Mouse (Mus musculus): ENCODE measurements around the gene Gm17660. TPM values are rescaled to one million over a fixed set of nuclear protein-coding genes. Genes with fewer than 3 reads are reported as not detected.

Gene Gm17660
- 0.44 TPM in 1 of 2 replicates, not detected in the other for polyA plus RNA-seq (2014; fragmentation: Nextera tagmentation; extraction: Ambion mirVana)

- H3K4me1 ChIP-seq (ENCODE audit: control insufficient read depth, insufficient read depth, low read length) = no peaks in the 10 kb centered on the region
- no peak for DNase-seq (ENCODE audit: low spot score)
- H3K9ac ChIP-seq (ENCODE audit: low read length) = no peak within 1 kb of the TSS
- H3K27me3 ChIP-seq (replicated peaks; ENCODE audit: control insufficient read depth, insufficient read depth, low read length) = no peaks in the 10 kb centered on the region
- H3K9me3 ChIP-seq (replicated peaks; ENCODE audit: control insufficient read depth, low read length) = no peaks in the 10 kb centered on the region
- no peak for ATAC-seq
- no peak within 1 kb of the TSS for H3K27ac ChIP-seq (ENCODE audit: low read depth, low read length)
- H3K4me2 ChIP-seq (ENCODE audit: low read length) = no peak within 1 kb of the TSS
- WGBS = 96% methylated on average over 7 of the region's 7 CpGs
- no peak within 1 kb of the TSS for H3K4me3 ChIP-seq (ENCODE audit: low read depth, low read length)
- no peaks in the 10 kb centered on the region for H3K36me3 ChIP-seq (ENCODE audit: control insufficient read depth, insufficient read depth, low read length)
Measured at GRCm38 (mm10) chr5:104077508-104077907, at the start of gene Gm17660. TSS of gene Gm17660 (minus strand) at chr5:104077608.

- ATAC-seq (no peak), DNase-seq (ENCODE audit: low spot score) (no peak)
- Histone ChIP-seq H3K36me3 (ENCODE audit: control insufficient read depth, insufficient read depth, low read length) (no peaks in the 10 kb centered on the region), H3K27ac (ENCODE audit: low read depth, low read length) (no peak overlapping the region), H3K27me3 (replicated peaks; ENCODE audit: control insufficient read depth, insufficient read depth, low read length) (no peaks in the 10 kb centered on the region), H3K9me3 (replicated peaks; ENCODE audit: control insufficient read depth, low read length) (no peaks in the 10 kb centered on the region), H3K9ac (ENCODE audit: low read length) (no peak overlapping the region), H3K4me1 (ENCODE audit: control insufficient read depth, insufficient read depth, low read length) (no peaks in the 10 kb centered on the region), H3K4me2 (ENCODE audit: low read length) (no peak overlapping the region), H3K4me3 (ENCODE audit: low read depth, low read length) (no peak overlapping the region)
- 89% methylated on average over 12 of the region's 12 CpGs for WGBS
Measured at GRCm38 (mm10) chr5:104126561-104127320, 49.3 kb upstream of the Gm17660 start.

GRCm38 (mm10) chr5:104124016-104124658 is 46.7 kb upstream of the Gm17660 start:
- no peak overlapping the region for H3K4me2 ChIP-seq (ENCODE audit: low read length)
- DNase-seq (ENCODE audit: low spot score) = no peak
- H3K4me3 ChIP-seq (ENCODE audit: low read depth, low read length) = no peak overlapping the region
- 88% methylated on average over 6 of the region's 6 CpGs for WGBS
- H3K27ac ChIP-seq (ENCODE audit: low read depth, low read length) = no peak overlapping the region
- H3K4me1 ChIP-seq (ENCODE audit: control insufficient read depth, insufficient read depth, low read length) = no peaks in the 10 kb centered on the region
- no peaks in the 10 kb centered on the region for H3K36me3 ChIP-seq (ENCODE audit: control insufficient read depth, insufficient read depth, low read length)
- no peak for ATAC-seq
- H3K9me3 ChIP-seq (replicated peaks; ENCODE audit: control insufficient read depth, low read length) = no peaks in the 10 kb centered on the region
- H3K27me3 ChIP-seq (replicated peaks; ENCODE audit: control insufficient read depth, insufficient read depth, low read length) = no peaks in the 10 kb centered on the region
- H3K9ac ChIP-seq (ENCODE audit: low read length) = no peak overlapping the region

- Histone ChIP-seq H3K27me3 (replicated peaks; ENCODE audit: control insufficient read depth, insufficient read depth, low read length) (no peaks in the 10 kb centered on the region), H3K4me3 (ENCODE audit: low read depth, low read length) (no peak overlapping the region), H3K9ac (ENCODE audit: low read length) (no peak overlapping the region), H3K4me2 (ENCODE audit: low read length) (no peak overlapping the region), H3K27ac (ENCODE audit: low read depth, low read length) (no peak overlapping the region), H3K9me3 (replicated peaks; ENCODE audit: control insufficient read depth, low read length) (no peaks in the 10 kb centered on the region), H3K4me1 (ENCODE audit: control insufficient read depth, insufficient read depth, low read length) (peaks cover 30% of the 10 kb centered on the region), H3K36me3 (ENCODE audit: control insufficient read depth, insufficient read depth, low read length) (no peaks in the 10 kb centered on the region)
- DNase-seq (ENCODE audit: low spot score) = no peak
- 84% methylated on average over 4 of the region's 4 CpGs for WGBS
- no peak for ATAC-seq
Measured at GRCm38 (mm10) chr5:104115890-104116289, 38.5 kb upstream of the Gm17660 start.

GRCm38 (mm10) chr5:104115118-104115517 is 37.7 kb upstream of the Gm17660 start:
- Histone ChIP-seq H3K4me2 (ENCODE audit: low read length) (no peak overlapping the region), H3K27ac (ENCODE audit: low read depth, low read length) (no peak overlapping the region), H3K9ac (ENCODE audit: low read length) (no peak overlapping the region), H3K36me3 (ENCODE audit: control insufficient read depth, insufficient read depth, low read length) (no peaks in the 10 kb centered on the region), H3K9me3 (replicated peaks; ENCODE audit: control insufficient read depth, low read length) (no peaks in the 10 kb centered on the region), H3K4me3 (ENCODE audit: low read depth, low read length) (no peak overlapping the region), H3K27me3 (replicated peaks; ENCODE audit: control insufficient read depth, insufficient read depth, low read length) (no peaks in the 10 kb centered on the region), H3K4me1 (ENCODE audit: control insufficient read depth, insufficient read depth, low read length) (peaks cover 38% of the 10 kb centered on the region)
- ATAC-seq = no peak
- WGBS = 60% methylated on average over 14 of the region's 14 CpGs
- DNase-seq (ENCODE audit: low spot score) = peak; percentile 62

- Histone ChIP-seq H3K9ac (ENCODE audit: low read length) (peak within 1 kb of the TSS; percentile 42), H3K27me3 (replicated peaks; ENCODE audit: control insufficient read depth, insufficient read depth, low read length) (no peaks in the 10 kb centered on the region), H3K4me1 (ENCODE audit: control insufficient read depth, insufficient read depth, low read length) (peaks cover 50% of the 10 kb centered on the region), H3K4me2 (ENCODE audit: low read length) (peak within 1 kb of the TSS; percentile 33), H3K27ac (ENCODE audit: low read depth, low read length) (peak within 1 kb of the TSS; percentile 35; the same call in 1 of the 2 replicates), H3K4me3 (ENCODE audit: low read depth, low read length) (no peak within 1 kb of the TSS), H3K9me3 (replicated peaks; ENCODE audit: control insufficient read depth, low read length) (no peaks in the 10 kb centered on the region), H3K36me3 (ENCODE audit: control insufficient read depth, insufficient read depth, low read length) (no peaks in the 10 kb centered on the region)
- ATAC-seq (peak; percentile 24; the same call in 1 of the 2 replicates), DNase-seq (ENCODE audit: low spot score) (peak; percentile 76)
- 41% methylated on average over 15 of the region's 15 CpGs for WGBS
Measured at GRCm38 (mm10) chr5:104113491-104114172, 36.2 kb upstream of the Gm17660 start, which contains the start of gene Sparcl1. TSS of gene Sparcl1 (minus strand) at chr5:104113733.

- peak overlapping the region; percentile 33; the same call in 1 of the 2 replicates for H3K4me2 ChIP-seq (ENCODE audit: low read length)
- no peaks in the 10 kb centered on the region for H3K27me3 ChIP-seq (replicated peaks; ENCODE audit: control insufficient read depth, insufficient read depth, low read length)
- peaks cover 56% of the 10 kb centered on the region for H3K4me1 ChIP-seq (ENCODE audit: control insufficient read depth, insufficient read depth, low read length)
- DNase-seq (ENCODE audit: low spot score) (no peak), ATAC-seq (no peak)
- H3K4me3 ChIP-seq (ENCODE audit: low read depth, low read length) = no peak overlapping the region
- 25% methylated on average over 5 of the region's 5 CpGs for WGBS
- H3K36me3 ChIP-seq (ENCODE audit: control insufficient read depth, insufficient read depth, low read length) = no peaks in the 10 kb centered on the region
- H3K27ac ChIP-seq (ENCODE audit: low read depth, low read length) = peak overlapping the region; percentile 17; the same call in 1 of the 2 replicates
- no peak overlapping the region for H3K9ac ChIP-seq (ENCODE audit: low read length)
- no peaks in the 10 kb centered on the region for H3K9me3 ChIP-seq (replicated peaks; ENCODE audit: control insufficient read depth, low read length)
Measured at GRCm38 (mm10) chr5:104112511-104112910, 35.1 kb upstream of the Gm17660 start.

- DNase-seq (ENCODE audit: low spot score) (no peak), ATAC-seq (no peak)
- 11% methylated on average over 9 of the region's 9 CpGs for WGBS
- H3K36me3 ChIP-seq (ENCODE audit: control insufficient read depth, insufficient read depth, low read length) = no peaks in the 10 kb centered on the region
- peak overlapping the region; percentile 4; the same call in 1 of the 2 replicates for H3K4me2 ChIP-seq (ENCODE audit: low read length)
- peaks cover 56% of the 10 kb centered on the region for H3K4me1 ChIP-seq (ENCODE audit: control insufficient read depth, insufficient read depth, low read length)
- H3K4me3 ChIP-seq (ENCODE audit: low read depth, low read length) = no peak overlapping the region
- no peak overlapping the region for H3K27ac ChIP-seq (ENCODE audit: low read depth, low read length)
- no peaks in the 10 kb centered on the region for H3K9me3 ChIP-seq (replicated peaks; ENCODE audit: control insufficient read depth, low read length)
- no peaks in the 10 kb centered on the region for H3K27me3 ChIP-seq (replicated peaks; ENCODE audit: control insufficient read depth, insufficient read depth, low read length)
- no peak overlapping the region for H3K9ac ChIP-seq (ENCODE audit: low read length)
Measured at GRCm38 (mm10) chr5:104112016-104112415, 34.6 kb upstream of the Gm17660 start.
